Comparison of ENCODE assay signal across 7 mouse cellular contexts in genomic region chr5:122048686-122049663, GRCm38 (mm10). TPM values are rescaled to one million over a fixed set of nuclear protein-coding genes. Genes with fewer than 3 reads are reported as not detected.
DNase-seq lines count a peak whose midpoint lies in the region; ATAC-seq and TF ChIP-seq lines count a peak whose summit lies in the region.

No protein-coding gene starts in this region.

- no peak overlapping the region for H3K9ac ChIP-seq in lung, postnatal 0 days (replicated peaks; ENCODE audit: low read depth)
- H3K9ac ChIP-seq in hindbrain, embryonic 16.5 days (ENCODE audit: low read depth, low read length) = peak overlapping the region; percentile 90
- peak overlapping the region; percentile 91 for H3K9ac ChIP-seq in midbrain, embryonic 16.5 days (ENCODE audit: low read depth, low read length)

- ATAC-seq in lung, postnatal 0 days = no peak
- 0 out of 2 replicates have a peak, but pooled peaks have one; percentile 0 for ATAC-seq in hindbrain, embryonic 16.5 days
- peak; percentile 12; the same call in 1 of the 2 replicates for ATAC-seq in midbrain, embryonic 16.5 days

- peaks cover 4% of the 10 kb centered on the region; the same call in 1 of the 2 replicates for H3K4me1 ChIP-seq in lung, postnatal 0 days (ENCODE audit: insufficient read depth, low read depth, low read length)
- H3K4me1 ChIP-seq in hindbrain, embryonic 16.5 days (ENCODE audit: control insufficient read depth, insufficient read depth, low read depth, low read length) = peaks cover 44% of the 10 kb centered on the region
- peaks cover 39% of the 10 kb centered on the region for H3K4me1 ChIP-seq in midbrain, embryonic 16.5 days (ENCODE audit: control insufficient read depth, insufficient read depth, low read length)

- no peaks in the 10 kb centered on the region for H3K36me3 ChIP-seq in lung, postnatal 0 days (ENCODE audit: insufficient read depth, low read length)
- H3K36me3 ChIP-seq in hindbrain, embryonic 16.5 days (ENCODE audit: control insufficient read depth, insufficient read depth, low read length) = no peaks in the 10 kb centered on the region
- H3K36me3 ChIP-seq in midbrain, embryonic 16.5 days (ENCODE audit: control insufficient read depth, insufficient read depth, low read length) = no peaks in the 10 kb centered on the region

- no peaks in the 10 kb centered on the region for H3K9me3 ChIP-seq in lung, postnatal 0 days (ENCODE audit: low read length)
- H3K9me3 ChIP-seq in hindbrain, embryonic 16.5 days (ENCODE audit: control insufficient read depth, low read length) = no peaks in the 10 kb centered on the region
- no peaks in the 10 kb centered on the region for H3K9me3 ChIP-seq in midbrain, embryonic 16.5 days (replicated peaks; ENCODE audit: control insufficient read depth, low read length, poor library complexity, severe bottlenecking)

- no peak for TF ChIP-seq EP300 in lung, postnatal 0 days (IDR thresholded peaks at IDR 0.05)

- H3K27ac ChIP-seq in lung, postnatal 0 days (ENCODE audit: low read length) = no peak overlapping the region
- peak overlapping the region; percentile 96 for H3K27ac ChIP-seq in hindbrain, embryonic 16.5 days (ENCODE audit: low read depth, low read length)
- H3K27ac ChIP-seq in midbrain, embryonic 16.5 days (ENCODE audit: low read length) = peak overlapping the region; percentile 95

- peak overlapping the region; percentile 78 for H3K4me2 ChIP-seq in lung, postnatal 0 days (replicated peaks; ENCODE audit: low read depth, low read length)
- H3K4me2 ChIP-seq in hindbrain, embryonic 16.5 days (ENCODE audit: low read length) = peak overlapping the region; percentile 80
- H3K4me2 ChIP-seq in midbrain, embryonic 16.5 days (ENCODE audit: low read length) = peak overlapping the region; percentile 76

- H3K27me3 ChIP-seq in lung, postnatal 0 days (replicated peaks; ENCODE audit: insufficient read depth, low read length) = peaks cover 23% of the 10 kb centered on the region
- no peaks in the 10 kb centered on the region for H3K27me3 ChIP-seq in hindbrain, embryonic 16.5 days (replicated peaks; ENCODE audit: control insufficient read depth, insufficient read depth, low read length)
- H3K27me3 ChIP-seq in midbrain, embryonic 16.5 days (ENCODE audit: control insufficient read depth, insufficient read depth, low read depth, low read length) = no peaks in the 10 kb centered on the region

- no peak for DNase-seq in lung, postnatal 0 days (ENCODE audit: low spot score)
- no peak for DNase-seq in lung, postnatal 4 days
- peak; percentile 24 for DNase-seq in embryo, embryonic 10 days (ENCODE audit: low spot score)
- no peak for DNase-seq in spleen, postnatal 14 days (ENCODE audit: low spot score in 2 of 2)
- no peak for DNase-seq in ovary, postnatal 10 days (ENCODE audit: low spot score)

- TF ChIP-seq CTCF in lung, postnatal 0 days (IDR thresholded peaks at IDR 0.05) = no peak

- WGBS in lung, postnatal 0 days = under 1% methylated on average over 52 of the region's 52 CpGs
- under 1% methylated on average over 52 of the region's 52 CpGs for WGBS in hindbrain, embryonic 16.5 days
- under 1% methylated on average over 50 of the region's 52 CpGs for WGBS in midbrain, embryonic 16.5 days

- H3K4me3 ChIP-seq in lung, postnatal 0 days (ENCODE audit: low read depth, low read length) = peak overlapping the region; percentile 72
- H3K4me3 ChIP-seq in hindbrain, embryonic 16.5 days (ENCODE audit: low read length) = peak overlapping the region; percentile 82
- peak overlapping the region; percentile 82 for H3K4me3 ChIP-seq in midbrain, embryonic 16.5 days (ENCODE audit: low read depth, low read length)

RNA-seq across cellular contexts. Expression of gene Cux2, which starts 0.9 kb away (rescaled TPM):
- 0.47 and 0.75 TPM in 2 replicates for polyA plus RNA-seq in lung, postnatal 0 days (2015; fragmentation: Nextera tagmentation; extraction: Ambion mirVana)
- 16.7 and 18.7 TPM in 2 replicates for polyA plus RNA-seq in hindbrain, embryonic 16.5 days (2015; fragmentation: Nextera tagmentation; extraction: Ambion mirVana)
- 20.1 and 20.2 TPM in 2 replicates for polyA plus RNA-seq in midbrain, embryonic 16.5 days (2015; fragmentation: Nextera tagmentation; extraction: Ambion mirVana)

RNA-seq across cellular contexts. Expression of gene Myl2, which starts 51.8 kb away (rescaled TPM):
- polyA plus RNA-seq in lung, postnatal 0 days (2015; fragmentation: Nextera tagmentation; extraction: Ambion mirVana) = 2.8 and 3.5 TPM in 2 replicates
- polyA plus RNA-seq in hindbrain, embryonic 16.5 days (2015; fragmentation: Nextera tagmentation; extraction: Ambion mirVana) = 1.9 and 2.7 TPM in 2 replicates
- 1.6 and 2.4 TPM in 2 replicates for polyA plus RNA-seq in midbrain, embryonic 16.5 days (2015; fragmentation: Nextera tagmentation; extraction: Ambion mirVana)

Comparison
In these comparisons a context has a peak if more than half of its experiments do, and no peak if none do; other contexts are left out.
1. RNA of gene Cux2, which starts 0.9 kb away (polyA plus RNA-seq): 20.1 to 20.2 TPM in midbrain, embryonic 16.5 days and 16.7 to 18.7 TPM in hindbrain, embryonic 16.5 days; 0.47 to 0.75 TPM in lung, postnatal 0 days; every median in the first group is over 10 times any median in the second.
2. Peak in every context shown above with its lines, with median percentiles within 50 percentile points of each other: H3K4me2 ChIP-seq and H3K4me3 ChIP-seq.